Mouse (Mus musculus) forebrain, embryonic 16.5 days (tissue): ENCODE results near the gene Fgf11. TPM values are rescaled to one million over a fixed set of nuclear protein-coding genes. Genes with fewer than 3 reads are reported as not detected.

Source experiments
- ATAC-seq: fragments of 200-750 bp; cut with Nextera tagmentation; 2 replicates; pipeline ENCODE4 v1.8.0; 2017; ENCODE audit warnings: mild to moderate bottlenecking, moderate library complexity
- H3K27ac ChIP-seq: fragments of 300-500 bp; sonication (generic); 2 replicates; pipeline ENCODE4 v1.5.1; 2014; ENCODE audit warnings: low read length, control low read depth
- H3K27me3 ChIP-seq: fragments of 300-500 bp; sonication (generic); replicated peaks from 2 replicates; pipeline ENCODE4 v1.6.1; 2014; ENCODE audit warnings: low read length; ENCODE audit not compliant: control insufficient read depth, insufficient read depth
- H3K36me3 ChIP-seq: fragments of 300-500 bp; sonication (generic); 2 replicates; pipeline ENCODE4 v1.6.1; 2014; ENCODE audit not compliant: control insufficient read depth, insufficient read depth
- H3K4me1 ChIP-seq: fragments of 300-500 bp; sonication (generic); replicated peaks from 2 replicates; pipeline ENCODE4 v1.6.1; 2014; ENCODE audit warnings: low read length; ENCODE audit not compliant: control insufficient read depth, insufficient read depth
- H3K4me2 ChIP-seq: fragments of 300-500 bp; sonication (generic); 2 replicates; pipeline ENCODE4 v1.6.1; 2014; ENCODE audit warnings: mild to moderate bottlenecking, low read length, control low read depth
- H3K4me3 ChIP-seq: fragments of 300-500 bp; sonication (generic); replicated peaks from 2 replicates; pipeline ENCODE4 v1.5.1; 2014; ENCODE audit warnings: mild to moderate bottlenecking, low read length, control low read depth
- H3K9ac ChIP-seq: fragments of 300-500 bp; sonication (generic); replicated peaks from 2 replicates; pipeline ENCODE4 v1.6.1; 2014; ENCODE audit warnings: low read depth, low read length, control low read depth
- H3K9me3 ChIP-seq: fragments of 300-500 bp; sonication (generic); 2 replicates; pipeline ENCODE4 v1.6.1; 2016; ENCODE audit warnings: low read length; ENCODE audit not compliant: control insufficient read depth
- WGBS: fragments of 180-500 bp; shearing (Covaris S2); extraction: QIAGEN DNeasy Blood & Tissue Kit; methylation state at CpG from one replicate; pipeline ENCODE4 v1.1.7; 2014; 5-methylcytosine and 5-hydroxymethylcytosine counted together
- polyA plus RNA-seq: library from polyadenylated mRNA; unstranded; fragments of >200 nt; fragmentation: Nextera tagmentation; extraction: Ambion mirVana; gene quantifications from 2 replicates; pipeline ENCODE4 v1.2.1, GENCODE M21; 2015

The Fgf11 gene
- polyA plus RNA-seq, 1 experiment from 2014 or later, result 5.9 TPM

GRCm38 (mm10) chr11:69837952-69838713 is 36.5 kb upstream of the Fgf11 start, which contains the start of gene Tmem256:
Tmem256 (plus strand) TSS chr11:69838514.
- ATAC-seq, result peak; percentile 91
- H3K4me1 ChIP-seq, result peaks cover 41% of the 10 kb centered on the region
- H3K9ac ChIP-seq, result peak within 1 kb of the TSS; percentile 92
- peak within 1 kb of the TSS; percentile 79 for H3K4me3 ChIP-seq
- H3K27ac ChIP-seq, result peak within 1 kb of the TSS; percentile 90
- no peaks in the 10 kb centered on the region for H3K9me3 ChIP-seq
- under 1% methylated on average over 34 of the region's 34 CpGs for WGBS
- H3K36me3 ChIP-seq, result no peaks in the 10 kb centered on the region
- no peaks in the 10 kb centered on the region for H3K27me3 ChIP-seq
- peak within 1 kb of the TSS; percentile 93 for H3K4me2 ChIP-seq

- H3K9me3 ChIP-seq, result no peaks in the 10 kb centered on the region
- no peaks in the 10 kb centered on the region for H3K27me3 ChIP-seq
- WGBS, result under 1% methylated on average over 31 of the region's 32 CpGs
- ATAC-seq, result peak; percentile 72
- peak within 1 kb of the TSS; percentile 90 for H3K27ac ChIP-seq
- H3K4me3 ChIP-seq, result peak within 1 kb of the TSS; percentile 79
- H3K9ac ChIP-seq, result peak within 1 kb of the TSS; percentile 92
- peaks cover 3% of the 10 kb centered on the region; the same call in 1 of the 2 replicates for H3K36me3 ChIP-seq
- H3K4me2 ChIP-seq, result peak within 1 kb of the TSS; percentile 93
- H3K4me1 ChIP-seq, result peaks cover 41% of the 10 kb centered on the region
Measured at GRCm38 (mm10) chr11:69837604-69837951, 35.9 kb upstream of the Fgf11 start, which contains the start of gene Nlgn2. Nlgn2 (minus strand) TSS chr11:69837784.

- under 1% methylated on average over 43 of the region's 52 CpGs for WGBS
- no peak; the same call in 1 of the 2 replicates for ATAC-seq
- peak overlapping the region; percentile 90 for H3K27ac ChIP-seq
- H3K4me2 ChIP-seq, result peak overlapping the region; percentile 93
- peak overlapping the region; percentile 79 for H3K4me3 ChIP-seq
- peaks cover 41% of the 10 kb centered on the region for H3K4me1 ChIP-seq
- H3K27me3 ChIP-seq, result no peaks in the 10 kb centered on the region
- peaks cover 7% of the 10 kb centered on the region; the same call in 1 of the 2 replicates for H3K36me3 ChIP-seq
- H3K9ac ChIP-seq, result peak overlapping the region; percentile 92
- H3K9me3 ChIP-seq, result no peaks in the 10 kb centered on the region
Measured at GRCm38 (mm10) chr11:69836703-69837576, 35.3 kb upstream of the Fgf11 start.

- no peak for ATAC-seq
- Histone ChIP-seq H3K9me3 (no peaks in the 10 kb centered on the region), H3K9ac (peak overlapping the region; percentile 92), H3K36me3 (peaks cover 7% of the 10 kb centered on the region; the same call in 1 of the 2 replicates), H3K27me3 (no peaks in the 10 kb centered on the region), H3K4me2 (peak overlapping the region; percentile 93), H3K4me1 (peaks cover 41% of the 10 kb centered on the region), H3K27ac (peak overlapping the region; percentile 90), H3K4me3 (peak overlapping the region; percentile 79)
- WGBS, result 4% methylated on average over 4 of the region's 4 CpGs
Measured at GRCm38 (mm10) chr11:69835966-69836335, 34.3 kb upstream of the Fgf11 start.

GRCm38 (mm10) chr11:69835326-69835965 is 33.8 kb upstream of the Fgf11 start:
- peaks cover 41% of the 10 kb centered on the region for H3K4me1 ChIP-seq

GRCm38 (mm10) chr11:69834001-69834549 is 32.4 kb upstream of the Fgf11 start:
- Histone ChIP-seq H3K4me1 (peaks cover 35% of the 10 kb centered on the region), H3K4me3 (peak overlapping the region; percentile 79), H3K4me2 (peak overlapping the region; percentile 93), H3K27ac (peak overlapping the region; percentile 23), H3K27me3 (no peaks in the 10 kb centered on the region), H3K36me3 (peaks cover 7% of the 10 kb centered on the region; the same call in 1 of the 2 replicates), H3K9ac (peak overlapping the region; percentile 92), H3K9me3 (no peaks in the 10 kb centered on the region)
- ATAC-seq, result no peak
- 4% methylated on average over 45 of the region's 48 CpGs for WGBS

More at GRCm38 (mm10) chr11:69835326-69835965, 33.8 kb upstream of the Fgf11 start:
- Histone ChIP-seq H3K27me3 (no peaks in the 10 kb centered on the region), H3K36me3 (peaks cover 7% of the 10 kb centered on the region; the same call in 1 of the 2 replicates), H3K4me2 (peak overlapping the region; percentile 93), H3K27ac (peak overlapping the region; percentile 39; the same call in 1 of the 2 replicates), H3K9me3 (no peaks in the 10 kb centered on the region), H3K9ac (peak overlapping the region; percentile 92), H3K4me3 (peak overlapping the region; percentile 79)
- no peak for ATAC-seq
- 7% methylated on average over 9 of the region's 9 CpGs for WGBS

GRCm38 (mm10) chr11:69833554-69833953 is 31.9 kb upstream of the Fgf11 start:
- ATAC-seq, result no peak
- no peaks in the 10 kb centered on the region for H3K27me3 ChIP-seq
- no peak overlapping the region for H3K27ac ChIP-seq
- peaks cover 7% of the 10 kb centered on the region; the same call in 1 of the 2 replicates for H3K36me3 ChIP-seq
- WGBS, result 54% methylated on average over 8 of the region's 8 CpGs
- H3K9ac ChIP-seq, result peak overlapping the region; percentile 92
- H3K9me3 ChIP-seq, result no peaks in the 10 kb centered on the region
- peak overlapping the region; percentile 79 for H3K4me3 ChIP-seq
- peak overlapping the region; percentile 93 for H3K4me2 ChIP-seq
- peaks cover 31% of the 10 kb centered on the region for H3K4me1 ChIP-seq

- ATAC-seq, result no peak
- Histone ChIP-seq H3K9me3 (no peaks in the 10 kb centered on the region), H3K4me2 (no peak overlapping the region), H3K27ac (no peak overlapping the region), H3K9ac (no peak overlapping the region), H3K4me3 (no peak overlapping the region), H3K27me3 (no peaks in the 10 kb centered on the region), H3K4me1 (peaks cover 8% of the 10 kb centered on the region), H3K36me3 (peaks cover 39% of the 10 kb centered on the region)
- WGBS, result 51% methylated on average over 5 of the region's 5 CpGs
Measured at GRCm38 (mm10) chr11:69828832-69829231, 27.2 kb upstream of the Fgf11 start.
